Mouse (Mus musculus): ENCODE data around the gene Klf3.
A peak's percentile ranks its signal among the peaks of the same experiment; 100 is the strongest.

Gene Klf3

GRCm38 (mm10) chr5:64809864-64810263 lies 6.7 kb downstream of the Klf3 start:
- DNase-seq (ENCODE audit: low spot score), result peak; percentile 41

- DNase-seq (ENCODE audit: low spot score), result peak; percentile 69
Observed at GRCm38 (mm10) chr5:64810860-64811499, 7.8 kb downstream of the Klf3 start.

- DNase-seq (ENCODE audit: low spot score), result peak; percentile 65
Observed at GRCm38 (mm10) chr5:64811500-64812123, 8.4 kb downstream of the Klf3 start.

- DNase-seq (ENCODE audit: low spot score), result peak; percentile 96
Observed at GRCm38 (mm10) chr5:64812124-64812982, 9.2 kb downstream of the Klf3 start.

GRCm38 (mm10) chr5:64812983-64813304 lies 9.8 kb downstream of the Klf3 start:
- no peak for DNase-seq (ENCODE audit: low spot score)

GRCm38 (mm10) chr5:64813361-64813760 lies 10.2 kb downstream of the Klf3 start:
- peak; percentile 92 for DNase-seq (ENCODE audit: low spot score)

GRCm38 (mm10) chr5:64814416-64814815 lies 11.2 kb downstream of the Klf3 start:
- no peak for DNase-seq (ENCODE audit: low spot score)

- DNase-seq (ENCODE audit: low spot score), result no peak
Observed at GRCm38 (mm10) chr5:64815631-64816030, 12.4 kb downstream of the Klf3 start.

- DNase-seq (ENCODE audit: low spot score), result no peak
Observed at GRCm38 (mm10) chr5:64816290-64816973, 13.2 kb downstream of the Klf3 start.

- DNase-seq (ENCODE audit: low spot score), result no peak
Observed at GRCm38 (mm10) chr5:64816974-64817296, 13.7 kb downstream of the Klf3 start.

- DNase-seq (ENCODE audit: low spot score), result no peak
Observed at GRCm38 (mm10) chr5:64819390-64819789, 16.2 kb downstream of the Klf3 start.

GRCm38 (mm10) chr5:64820138-64820537 lies 16.9 kb downstream of the Klf3 start:
- DNase-seq (ENCODE audit: low spot score), result no peak

GRCm38 (mm10) chr5:64821294-64821693 lies 18.1 kb downstream of the Klf3 start:
- no peak for DNase-seq (ENCODE audit: low spot score)

GRCm38 (mm10) chr5:64821964-64822363 lies 18.8 kb downstream of the Klf3 start:
- DNase-seq (ENCODE audit: low spot score), result no peak

GRCm38 (mm10) chr5:64823431-64823830 lies 20.2 kb downstream of the Klf3 start:
- DNase-seq (ENCODE audit: low spot score), result no peak

GRCm38 (mm10) chr5:64824765-64825164 lies 21.6 kb downstream of the Klf3 start:
- DNase-seq (ENCODE audit: low spot score), result no peak

- DNase-seq (ENCODE audit: low spot score), result no peak
Observed at GRCm38 (mm10) chr5:64825496-64825895, 22.3 kb downstream of the Klf3 start.

- no peak for DNase-seq (ENCODE audit: low spot score)
Observed at GRCm38 (mm10) chr5:64827151-64827550, 24.0 kb downstream of the Klf3 start.

- DNase-seq (ENCODE audit: low spot score), result no peak
Observed at GRCm38 (mm10) chr5:64828314-64828713, 25.1 kb downstream of the Klf3 start.

- no peak for DNase-seq (ENCODE audit: low spot score)
Observed at GRCm38 (mm10) chr5:64829606-64830005, 26.4 kb downstream of the Klf3 start.

- DNase-seq (ENCODE audit: low spot score), result no peak
Observed at GRCm38 (mm10) chr5:64830773-64831172, 27.6 kb downstream of the Klf3 start.

GRCm38 (mm10) chr5:64833410-64833809 lies 30.2 kb downstream of the Klf3 start:
- DNase-seq (ENCODE audit: low spot score), result no peak

GRCm38 (mm10) chr5:64834213-64834612 lies 31.0 kb downstream of the Klf3 start:
- no peak for DNase-seq (ENCODE audit: low spot score)

All from urinary bladder, postnatal 14 days (tissue).